Mouse (Mus musculus) frontal cortex, postnatal 14 days (tissue): ENCODE data around the gene Ranbp9.
"Not testable (repeated sequence)": the region's sequence is repeated elsewhere in the genome, so short reads cannot be mapped to it uniquely, and the experiment has no call there.

ENCODE experiments used
- DNase-seq, 2 experiments: peaks; one replicate each; pipeline ENCODE4 v3.0.0; 2022; ENCODE audit warnings: low spot score in 2 of 2

Gene Ranbp9

DNA sequence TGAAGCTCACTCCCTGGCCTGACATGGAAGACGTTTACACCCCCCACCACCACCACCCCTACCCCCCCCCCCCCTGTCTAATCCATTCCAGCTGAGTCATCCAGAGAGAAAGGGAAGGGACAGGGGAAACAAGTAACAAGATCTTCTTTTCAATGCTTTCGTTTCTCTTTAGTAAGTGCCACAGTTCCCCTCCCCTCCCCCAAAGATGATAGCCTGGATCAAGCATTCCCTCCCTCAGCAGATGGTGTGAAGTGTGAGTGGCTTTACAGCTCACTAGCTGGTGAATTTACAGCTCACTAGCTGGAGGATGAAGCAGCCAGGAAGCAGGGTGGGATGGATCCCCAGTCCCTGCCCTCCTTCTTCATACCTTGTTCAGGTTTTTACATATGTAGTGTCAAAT, 15.6 kb upstream of the Ranbp9 start:
- no peak for DNase-seq

DNA sequence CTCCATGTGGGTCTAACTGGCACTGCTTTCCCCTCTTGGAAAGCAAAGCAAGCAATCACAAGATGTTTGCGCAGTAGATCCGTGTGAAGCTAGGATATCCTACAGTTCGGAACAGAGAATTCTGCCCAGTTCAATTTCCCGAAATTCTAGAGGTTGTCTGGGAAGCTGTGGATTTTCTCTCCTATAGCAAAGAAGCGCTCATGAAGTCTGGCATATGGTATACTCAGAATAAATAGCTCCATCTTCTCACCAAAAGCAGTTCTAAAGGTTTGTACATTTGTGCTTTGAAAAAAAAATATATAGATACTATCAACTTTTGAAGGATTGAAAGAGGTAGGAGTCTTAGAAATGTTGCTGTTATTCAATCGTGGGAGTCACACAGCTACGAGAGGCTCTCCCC, 14.6 kb upstream of the Ranbp9 start:
- no peak for DNase-seq

DNA sequence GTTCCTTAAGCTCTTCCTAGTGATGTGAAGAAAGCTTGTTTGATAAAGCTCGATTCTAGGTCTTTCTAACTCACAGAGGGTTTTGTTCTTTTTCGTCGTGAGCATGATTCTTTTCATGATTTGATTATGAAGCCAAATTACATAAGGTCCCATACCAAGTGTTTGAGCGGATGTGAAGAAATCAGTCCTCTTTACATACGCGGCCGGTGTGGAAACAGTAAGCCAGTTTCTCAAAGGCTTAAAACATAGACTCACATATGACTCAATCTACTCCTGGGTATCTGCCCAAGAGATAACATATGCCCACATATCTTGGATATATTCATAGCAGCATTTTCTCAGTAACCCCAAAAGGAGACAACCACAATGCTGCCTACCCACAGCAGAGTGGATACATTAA, 12.6 kb upstream of the Ranbp9 start:
- DNase-seq = no peak

DNA sequence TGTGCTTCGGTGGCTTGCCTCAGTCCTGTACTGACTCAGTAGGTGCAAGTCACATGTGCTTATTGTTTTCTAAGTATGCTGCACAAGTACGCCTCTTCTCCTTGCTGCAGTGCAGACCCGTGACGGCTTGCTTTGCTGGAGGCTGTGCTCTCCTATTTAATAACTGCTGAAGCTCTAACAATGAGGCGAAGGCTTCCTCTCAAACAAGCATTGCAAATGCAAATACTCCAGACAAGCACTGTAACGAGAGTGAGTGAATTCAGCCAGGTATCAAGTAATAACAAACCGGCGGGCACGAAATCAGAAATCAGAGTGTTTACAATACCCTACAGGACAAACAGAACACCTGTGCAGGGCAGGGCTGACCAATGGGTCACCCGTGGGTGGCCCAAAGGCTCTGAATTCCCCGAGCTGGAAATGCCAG, 12.0 kb upstream of the Ranbp9 start:
- DNase-seq = no peak

DNA sequence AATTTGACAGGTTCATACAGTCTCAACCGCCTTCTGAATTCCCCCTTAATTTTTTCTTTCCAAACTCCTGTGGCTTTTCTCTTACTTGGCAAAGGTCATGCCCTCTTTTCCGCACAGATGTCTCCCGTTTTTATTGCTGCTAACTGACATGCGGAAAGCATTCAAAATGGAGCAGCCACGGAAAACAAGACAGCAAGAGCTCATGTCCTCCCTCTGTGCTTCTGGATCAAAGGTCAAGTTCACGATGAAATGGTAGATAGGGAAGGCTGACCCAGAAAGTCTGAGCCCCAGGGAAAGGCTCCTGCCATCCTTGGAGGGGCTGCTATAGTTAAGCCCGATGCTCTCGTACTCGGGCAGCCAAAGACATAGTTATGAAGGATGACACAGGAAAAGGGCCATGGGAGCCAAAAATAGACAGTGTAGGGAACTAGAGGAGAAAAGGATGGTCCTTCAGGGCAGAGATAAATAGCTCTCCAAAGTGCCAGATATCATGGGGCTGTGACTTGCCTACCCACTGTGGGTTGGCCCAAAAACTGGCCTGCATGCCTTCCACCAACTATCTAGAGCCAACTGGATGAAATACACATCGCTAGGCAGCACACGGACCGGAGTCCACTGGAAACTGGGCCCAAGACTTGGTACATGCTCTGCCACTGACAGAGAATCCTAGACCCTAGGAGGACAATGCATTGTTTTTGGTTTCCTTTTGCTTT, 5.6 kb upstream of the Ranbp9 start:
- DNase-seq = no peak

DNA sequence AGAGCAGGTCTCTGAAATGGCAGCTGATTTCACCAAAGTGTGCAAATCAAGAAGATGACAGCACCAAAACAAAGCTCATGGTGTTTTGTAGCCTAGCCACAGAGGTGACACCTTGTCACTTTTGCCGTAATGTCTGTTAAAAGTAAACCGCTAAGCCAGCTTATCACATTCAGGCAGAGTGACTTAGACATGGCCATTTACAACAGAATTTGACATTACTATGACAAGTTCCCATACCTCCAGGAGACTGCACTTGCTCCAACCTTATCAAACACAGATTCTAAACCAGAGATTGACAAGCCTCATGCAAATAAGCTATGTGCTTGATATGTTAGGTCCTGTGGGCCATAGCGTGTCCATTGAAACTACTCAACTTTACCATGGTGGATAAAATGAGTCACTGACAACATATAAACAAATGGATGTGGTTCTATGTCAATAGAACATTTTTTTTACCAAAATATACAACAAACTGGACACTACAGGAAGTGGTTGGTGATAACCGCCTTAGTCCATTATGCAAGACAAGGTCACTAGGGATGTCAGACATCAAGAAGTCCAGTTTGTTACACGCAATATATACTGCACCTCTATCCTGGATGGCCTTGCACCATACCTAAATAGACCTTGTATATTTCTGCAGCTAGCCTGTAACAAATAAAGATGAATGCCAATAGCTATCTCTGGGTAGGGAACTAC, 4.3 kb upstream of the Ranbp9 start:
- no peak for DNase-seq

DNA sequence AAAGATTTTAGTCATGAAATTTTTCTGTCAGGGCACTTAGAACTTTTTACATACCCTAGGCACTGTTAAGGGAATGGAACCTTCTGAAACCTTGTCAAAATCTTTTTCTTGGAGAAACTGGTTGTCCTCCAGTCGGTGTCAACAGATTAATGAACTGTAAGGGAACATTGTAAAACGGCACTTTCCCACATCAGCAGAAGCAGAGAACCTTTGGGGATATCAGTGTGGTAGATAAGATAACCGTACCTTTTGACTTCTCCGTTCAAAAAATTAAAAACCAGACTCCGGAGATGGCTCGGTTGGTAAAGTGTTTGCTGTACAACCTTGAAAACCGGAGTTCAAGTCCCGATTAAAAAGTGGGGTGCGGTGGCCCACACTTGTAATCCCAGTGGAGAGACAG, 1.7 kb upstream of the Ranbp9 start:
- DNase-seq = no peak

DNA sequence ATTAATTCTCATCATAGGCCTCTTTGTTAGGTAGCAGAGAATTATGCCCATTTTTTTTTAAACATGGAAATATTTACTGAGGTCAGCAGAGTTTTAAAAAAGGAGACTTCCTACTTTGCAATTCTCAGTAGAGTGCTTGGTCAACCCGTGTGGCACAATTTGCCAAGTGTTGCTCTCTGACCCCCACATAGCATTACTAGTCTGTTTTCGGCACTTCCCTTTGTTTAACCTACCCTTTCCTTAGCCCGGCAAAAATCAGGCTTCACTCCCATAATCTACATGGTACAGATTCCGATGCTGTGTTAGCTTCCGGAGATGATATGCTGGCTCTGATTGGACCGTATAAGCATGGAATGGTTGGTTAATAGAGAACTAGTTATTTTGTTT, 770 bp upstream of the Ranbp9 start:
- no peak for DNase-seq

DNA sequence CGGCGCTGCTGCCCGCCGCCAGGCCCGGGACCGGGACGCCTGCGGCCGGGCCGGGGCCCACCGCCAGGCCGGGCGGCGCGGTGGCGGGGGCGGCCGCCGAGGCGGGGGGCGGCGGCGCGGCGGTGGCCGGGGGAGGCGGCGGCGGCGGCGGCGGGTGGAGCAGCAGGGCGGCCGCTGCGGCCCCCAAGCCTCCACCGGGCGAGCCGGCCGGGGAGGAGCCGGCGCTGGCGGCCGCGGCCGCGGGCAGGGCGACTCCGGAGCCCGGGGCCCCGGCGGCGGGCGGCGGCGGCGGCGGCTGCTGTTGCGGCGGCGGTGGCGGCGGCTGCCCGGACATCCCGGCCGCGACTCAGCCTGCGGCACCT, 506 bp downstream of the Ranbp9 start:
- DNase-seq = no peak

DNA sequence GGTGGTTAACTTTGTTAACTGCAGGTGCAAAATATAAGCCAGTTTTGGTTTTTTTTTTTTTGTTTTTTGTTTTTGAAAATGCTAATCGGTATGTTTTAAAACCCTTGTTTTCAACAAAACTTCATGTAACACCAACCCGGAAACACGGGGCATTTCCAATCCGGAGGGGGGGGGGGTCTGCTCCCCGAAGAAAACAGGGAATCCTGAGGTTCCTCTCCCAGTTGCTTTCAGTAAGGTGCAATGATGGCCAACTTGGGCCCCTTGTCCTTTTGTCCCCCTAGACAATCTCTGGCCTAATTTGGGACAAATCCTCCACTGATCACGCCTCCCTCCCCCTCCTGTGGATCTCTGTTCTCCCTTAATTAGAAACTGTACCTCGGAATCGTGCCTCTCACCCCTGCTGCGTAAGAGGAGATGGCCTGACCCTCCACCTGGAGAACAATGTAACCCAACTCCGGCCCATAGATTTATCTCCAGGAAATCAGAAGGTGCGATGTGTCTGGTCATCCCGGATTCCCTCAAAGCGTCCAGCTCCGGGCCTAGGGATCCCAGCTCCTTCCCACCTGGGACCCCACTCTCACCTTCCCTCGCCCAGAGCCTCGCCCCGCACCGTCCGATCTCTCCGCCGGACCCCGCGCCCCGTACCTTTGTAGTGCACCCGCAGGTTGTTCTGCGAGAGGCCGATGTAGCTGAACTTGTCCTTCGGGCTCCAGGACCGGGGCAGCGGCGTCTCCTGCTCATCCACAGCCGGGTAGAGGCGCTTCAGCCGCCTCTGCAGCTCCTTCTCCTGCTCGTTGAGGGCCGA, 1.1 kb downstream of the Ranbp9 start:
- DNase-seq = no peak

DNA sequence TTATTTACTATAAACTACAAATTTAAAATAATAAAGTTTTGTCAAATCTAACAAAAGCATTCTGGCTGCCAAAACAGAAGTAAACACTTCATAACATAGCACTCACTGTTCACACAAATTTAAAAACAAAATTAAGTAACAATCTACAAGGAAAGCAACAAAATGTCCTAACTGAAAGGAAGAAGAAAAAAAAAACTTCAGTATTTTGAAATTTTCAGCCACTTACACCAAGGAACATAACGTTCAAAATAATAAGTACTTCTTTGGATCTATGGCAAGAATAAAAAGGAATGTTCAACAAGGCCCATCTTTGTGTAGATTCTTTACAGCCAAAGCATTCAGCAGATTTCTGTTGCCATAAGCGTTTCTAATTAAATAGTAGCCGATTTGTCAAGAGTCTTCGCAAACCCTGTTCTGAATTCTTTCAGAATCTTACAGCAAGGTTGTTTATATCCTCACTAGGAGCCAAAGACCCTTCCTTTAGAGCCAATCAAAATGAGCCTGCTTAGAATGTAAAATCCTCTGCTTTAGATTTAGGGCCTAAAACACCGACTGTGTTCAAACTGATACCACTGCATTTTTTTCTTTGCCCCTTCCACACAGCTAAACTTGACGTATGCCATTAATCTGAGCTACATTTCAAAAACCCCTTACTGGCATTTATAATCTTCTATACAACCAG, 1.9 kb downstream of the Ranbp9 start:
- DNase-seq = no peak

DNA sequence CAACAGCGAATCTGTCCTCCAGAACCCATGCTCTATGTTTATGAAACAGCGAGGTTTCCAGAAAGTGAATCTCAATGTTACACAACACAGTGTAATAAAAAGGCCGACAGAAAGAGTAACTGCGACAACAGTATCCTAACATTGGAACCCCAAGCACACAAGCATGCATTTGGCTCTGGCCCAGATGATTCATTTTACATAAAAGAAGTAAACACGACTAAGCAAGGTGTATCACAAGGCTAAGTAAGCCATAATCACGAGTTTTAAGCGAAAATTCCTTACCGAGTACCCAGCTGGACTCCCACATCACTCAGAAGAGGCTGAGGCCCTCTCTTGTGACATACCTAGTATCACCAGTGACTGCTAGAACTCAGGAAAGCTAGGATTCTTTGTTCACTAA, 2.5 kb downstream of the Ranbp9 start:
- no peak for DNase-seq

DNA sequence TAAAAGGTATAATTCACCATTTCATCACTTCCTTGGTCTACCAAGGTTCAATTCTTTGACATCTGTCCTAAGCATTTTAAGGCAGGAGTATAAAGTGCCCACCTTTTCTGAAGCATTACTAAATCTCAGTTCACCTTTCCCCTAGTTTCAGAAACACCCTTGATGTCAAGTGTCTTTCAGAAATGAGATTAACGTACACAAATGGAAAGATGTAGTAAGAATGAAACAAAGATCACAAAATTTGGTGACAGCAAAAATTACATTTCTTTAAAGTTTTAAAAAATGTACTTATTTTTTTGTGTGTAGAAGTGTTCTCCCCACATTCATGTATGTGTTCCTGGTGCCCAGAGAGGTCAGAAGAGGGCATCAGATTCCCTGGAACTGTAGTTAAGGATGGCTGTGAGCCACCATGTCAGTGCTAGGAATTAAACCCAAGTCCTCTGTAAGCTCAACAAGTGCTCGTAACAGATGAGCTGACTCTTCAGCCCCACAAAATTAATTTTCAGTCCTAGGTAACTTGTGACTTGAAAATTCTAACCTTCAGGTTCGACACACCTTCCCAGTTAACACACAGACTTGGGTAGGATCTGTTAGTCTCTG, 3.9 kb downstream of the Ranbp9 start:
- DNase-seq = no peak

DNA sequence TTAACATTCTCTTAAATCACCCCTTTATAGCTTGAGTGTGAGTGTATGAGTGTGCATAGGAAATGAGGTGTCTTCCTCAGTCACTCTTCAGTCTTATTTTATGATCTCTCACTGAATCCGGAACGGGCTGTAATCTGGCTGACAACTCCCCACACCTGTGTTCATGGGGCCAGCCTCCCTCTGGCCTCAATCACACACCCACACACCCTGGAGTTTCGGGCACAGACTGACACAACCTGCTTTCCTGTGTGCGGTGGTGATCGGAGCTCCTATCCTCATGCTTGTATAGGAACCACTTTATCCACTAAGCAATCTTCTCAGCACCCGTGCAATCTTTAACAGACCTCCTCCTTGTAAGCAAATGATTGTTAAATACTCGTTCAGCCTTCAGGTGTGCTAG, 4.9 kb downstream of the Ranbp9 start:
- DNase-seq = no peak

DNA sequence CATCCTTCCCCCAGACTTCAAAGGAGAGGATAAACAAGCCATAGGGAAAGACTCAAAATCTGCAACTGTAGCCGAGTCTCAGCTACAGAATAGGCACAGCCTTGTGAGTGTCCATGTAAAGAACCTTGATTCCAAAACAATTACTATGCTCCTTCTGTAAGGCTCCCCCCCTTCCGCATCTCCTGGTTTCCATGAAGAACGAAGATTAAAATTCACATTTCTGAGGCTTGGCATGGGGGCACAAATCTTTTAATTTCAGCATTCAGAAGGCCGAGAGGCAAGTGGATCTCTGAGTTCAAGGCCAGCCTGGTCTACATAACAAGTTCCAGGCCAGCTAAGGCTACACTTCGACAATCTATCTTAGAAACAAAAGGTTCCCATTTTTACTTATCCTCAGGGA, 6.4 kb downstream of the Ranbp9 start:
- no peak for DNase-seq

DNA sequence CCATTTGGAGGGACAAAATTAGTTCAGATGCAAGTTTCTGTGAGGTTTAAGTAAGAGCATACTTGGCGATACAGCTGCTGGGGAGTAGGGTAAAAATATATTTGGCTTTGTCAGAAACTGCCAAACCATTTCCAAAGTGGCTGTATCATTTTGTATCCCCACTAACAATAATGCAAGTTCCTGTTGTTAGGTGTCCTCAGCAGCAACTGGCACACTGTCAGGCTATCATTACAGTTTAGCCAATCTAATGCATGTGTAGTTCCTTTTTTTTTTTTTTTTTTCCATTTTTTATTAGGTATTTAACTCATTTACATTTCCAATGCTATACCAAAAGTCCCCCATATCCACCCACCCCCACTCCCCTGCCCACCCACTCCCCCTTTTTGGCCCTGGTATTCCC, 9.2 kb downstream of the Ranbp9 start:
- DNase-seq = not testable (repeated sequence)

DNA sequence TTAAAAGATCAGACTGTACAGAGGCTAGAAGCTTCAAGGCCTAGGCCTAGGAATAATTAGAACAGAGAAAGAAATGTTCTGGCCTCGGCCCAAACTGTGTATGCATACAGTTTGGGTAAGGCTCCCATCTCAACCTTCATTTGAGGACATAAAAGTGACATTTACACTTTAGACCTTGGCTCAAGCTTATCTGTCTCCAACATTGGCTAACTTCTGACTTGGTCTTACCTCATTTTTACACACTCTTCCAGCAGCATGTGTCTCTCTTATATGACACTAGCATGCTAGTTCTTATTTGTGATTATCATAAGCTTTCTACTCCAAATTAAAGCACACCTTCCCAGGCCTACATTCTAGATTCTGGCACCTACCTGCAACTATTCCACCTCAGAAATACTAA, 11.5 kb downstream of the Ranbp9 start:
- no peak for DNase-seq

DNA sequence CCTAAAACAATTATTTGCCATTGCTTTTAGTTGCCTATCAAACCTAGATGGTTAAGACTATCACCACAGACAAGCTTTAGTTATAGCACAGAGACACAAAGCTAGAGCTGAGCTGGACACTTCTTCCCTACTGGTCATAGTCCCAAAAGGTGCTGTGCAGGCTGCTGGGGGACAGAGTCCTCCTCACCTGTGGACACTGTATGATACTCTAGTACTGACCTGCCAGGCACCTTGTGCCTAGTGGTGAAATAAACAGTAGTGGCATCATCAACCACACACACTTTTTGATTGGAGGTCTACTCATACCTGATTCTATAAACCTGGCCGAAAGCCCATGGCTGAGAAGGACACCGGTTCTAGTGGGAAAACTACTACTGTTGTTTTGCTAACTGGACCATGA, 16.5 kb downstream of the Ranbp9 start:
- no peak for DNase-seq

DNA sequence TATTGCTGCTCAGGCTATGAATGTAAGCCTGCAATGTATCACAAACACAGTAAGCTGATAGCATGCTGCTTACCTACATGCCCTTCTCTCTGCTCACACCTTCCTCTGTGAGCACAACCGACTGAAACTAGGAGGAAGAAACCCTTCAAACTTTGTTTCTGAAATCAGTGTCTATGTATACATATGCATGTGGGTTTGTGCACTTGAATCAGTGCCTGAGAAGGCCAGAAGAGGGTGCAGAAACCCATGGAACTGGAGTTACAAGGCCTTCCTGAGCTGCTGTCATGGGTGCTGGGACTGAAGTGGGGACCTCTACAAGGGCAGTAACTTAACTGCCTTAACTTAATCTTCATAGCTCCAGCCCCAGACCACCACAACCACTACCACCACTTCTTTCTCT, 23.9 kb downstream of the Ranbp9 start:
- DNase-seq = no peak

DNA sequence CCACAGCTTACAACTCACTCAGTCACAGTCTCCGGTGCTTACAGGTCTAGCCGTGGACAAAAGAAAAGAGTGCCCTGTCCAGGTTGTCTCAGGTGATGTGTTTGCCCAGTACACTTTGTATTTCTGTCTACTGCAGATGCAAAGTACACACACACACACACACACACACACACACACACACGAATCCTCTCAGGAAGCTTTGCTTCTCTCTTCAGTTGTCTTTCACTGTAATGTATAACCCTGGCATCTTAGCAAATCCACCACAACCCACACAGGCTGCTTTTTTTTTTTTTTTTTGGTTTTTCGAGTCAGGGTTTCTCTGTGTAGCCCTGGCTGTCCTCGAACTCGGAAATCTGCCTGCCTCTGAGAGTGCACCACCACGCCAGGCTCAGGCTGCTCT, 26.7 kb downstream of the Ranbp9 start:
- DNase-seq = no peak

DNA sequence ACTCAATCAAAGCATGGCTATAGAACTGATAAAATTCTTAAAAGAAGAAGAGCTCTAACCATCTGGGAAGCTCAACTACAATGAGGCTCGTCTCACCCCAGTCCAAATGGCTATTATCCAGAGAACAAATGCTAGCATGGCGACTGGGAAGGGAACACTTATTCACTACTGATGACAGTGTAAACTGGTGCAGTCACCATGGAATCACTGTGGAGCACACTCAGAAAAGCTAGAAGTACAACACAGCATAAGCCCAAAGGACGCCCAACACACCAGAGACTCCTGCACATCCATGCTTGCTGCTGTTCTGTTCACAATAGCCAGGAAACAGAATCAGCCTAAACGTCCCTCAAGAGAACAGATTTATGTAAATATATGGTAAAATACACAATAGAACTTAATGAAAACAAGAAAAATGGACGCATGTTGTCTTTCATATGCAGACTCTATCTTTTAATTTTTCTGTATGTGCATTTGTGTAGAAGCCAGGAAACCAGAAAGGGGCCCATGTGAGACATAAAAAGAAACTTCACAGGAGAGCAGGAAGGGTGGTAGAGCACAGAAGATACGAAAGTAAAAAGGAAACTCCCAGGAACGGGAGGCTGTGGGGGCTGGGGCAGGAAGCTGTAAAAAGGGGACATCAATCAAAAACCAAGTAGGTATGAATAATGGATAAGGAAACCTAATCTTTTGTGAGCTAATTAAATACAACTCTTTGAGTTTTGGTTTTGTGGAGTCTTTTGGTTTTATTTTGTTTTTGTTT, 28.1 kb downstream of the Ranbp9 start:
- no peak for DNase-seq
